Mouse (Mus musculus) liver, postnatal 0 days (tissue): Measurements from ENCODE around the gene E130114P18Rik.

Experiments used
- CTCF ChIP-seq: sonication (generic); IDR thresholded peaks from 2 replicates; pipeline ENCODE4 v1.5.1; 2016; ENCODE audit warnings: antibody characterized with exemption, low read depth
- EP300 ChIP-seq: IDR thresholded peaks from 2 replicates; pipeline ENCODE4 v1.6.1; 2016; ENCODE audit warnings: antibody characterized with exemption, low read depth, mild to moderate bottlenecking

DNA sequence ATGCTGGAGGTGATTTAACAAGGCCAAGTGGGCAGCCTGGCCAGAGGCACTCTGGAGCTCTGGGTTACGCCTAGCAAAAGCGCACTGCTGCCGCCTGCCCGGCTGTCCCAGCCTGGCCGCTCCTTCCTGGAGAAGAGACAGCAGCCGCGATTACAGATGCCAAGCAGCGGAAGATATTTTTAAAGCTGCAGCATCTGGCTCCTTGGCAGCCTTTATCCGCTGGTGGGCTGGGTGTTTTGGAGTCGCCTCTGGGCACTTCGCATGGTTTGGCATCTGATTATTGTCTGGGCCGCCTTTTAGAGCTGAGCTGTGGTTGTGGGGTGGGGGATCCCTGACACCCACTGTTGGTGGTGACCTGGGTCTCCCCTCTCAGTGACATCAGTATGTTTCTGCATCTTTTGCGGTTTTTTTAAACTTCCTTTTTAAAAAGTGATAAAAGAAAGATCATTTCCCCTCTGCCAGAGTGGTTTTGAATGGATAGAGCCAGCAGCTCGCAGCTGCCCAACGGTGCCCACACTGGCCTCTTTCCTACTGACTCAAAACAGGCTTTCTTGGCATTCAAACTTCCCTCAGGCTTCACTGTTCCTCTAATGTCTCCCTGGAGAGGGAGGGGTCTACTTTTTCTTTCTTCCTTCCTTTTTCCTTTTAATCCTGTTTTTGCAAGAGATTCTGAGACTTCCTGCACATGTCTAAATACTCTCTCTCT, 159.1 kb downstream of the E130114P18Rik start:
- TF ChIP-seq CTCF, result no peak
- TF ChIP-seq EP300, result no peak
